Mouse (Mus musculus) E14TG2a.4 (cell line): ENCODE data around the gene Slc9a7.

Experiments
- CTCF ChIP-seq: conservative IDR thresholded peaks from 2 replicates; pipeline ENCODE4 v1.5.1; 2014; ENCODE audit warnings: low read length
- NANOG ChIP-seq: IDR thresholded peaks from 2 replicates; pipeline ENCODE4 v1.6.1; 2014; ENCODE audit warnings: borderline replicate concordance, low read length, mixed read lengths
- POU5F1 ChIP-seq: IDR thresholded peaks from 2 replicates; pipeline ENCODE4 v1.6.1; 2014; ENCODE audit warnings: low read length, borderline replicate concordance

- TF ChIP-seq CTCF (peak; percentile 41), POU5F1 (no peak), NANOG (no peak)
Observed at GRCm38 (mm10) chrX:20335722-20336121, 44.1 kb upstream of the Slc9a7 start.
